Mouse (Mus musculus) liver, adult 2 months (tissue): ENCODE results near the gene Dlx3.

ENCODE experiments used
- CTCF ChIP-seq: fragments of 200-500 bp; IDR thresholded peaks from 2 replicates; pipeline ENCODE4 v1.5.1; 2011; ENCODE audit warnings: low read depth, low read length, control low read depth
- POLR2A ChIP-seq: fragments of 200-500 bp; IDR thresholded peaks from 2 replicates; pipeline ENCODE4 v1.6.1; 2011; ENCODE audit warnings: low read length, control low read depth; ENCODE audit not compliant: insufficient read depth; ENCODE audit errors: extremely low read depth

DNA sequence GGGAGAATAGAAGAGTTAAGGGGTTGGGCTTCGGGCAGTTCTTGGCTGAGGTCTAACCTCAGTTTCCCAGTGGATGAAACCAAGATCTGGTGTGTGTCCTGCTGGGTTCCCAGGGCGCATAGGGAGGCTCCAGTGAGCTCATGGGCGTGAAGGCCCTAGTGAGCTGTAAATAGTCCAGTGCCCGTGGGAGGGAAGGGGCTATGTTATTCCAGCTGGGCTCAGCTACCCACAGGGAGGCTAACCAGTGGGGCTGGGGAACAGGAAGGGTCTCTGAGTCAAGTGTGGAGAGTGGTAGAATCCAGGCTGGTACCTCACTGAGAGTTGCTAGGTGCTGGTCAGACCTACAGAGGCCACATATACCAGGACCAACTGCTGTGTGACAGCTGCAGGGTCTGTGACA is 41.8 kb downstream of the Dlx3 start:
- TF ChIP-seq POLR2A (no peak), CTCF (no peak)
